Mouse (Mus musculus) cerebellum, adult 2 months (tissue): Measurements from ENCODE around the gene Itprid1.

Experiments used
- CTCF ChIP-seq: fragments of 200-500 bp; IDR thresholded peaks from 2 replicates; pipeline ENCODE4 v1.5.1; 2011; ENCODE audit warnings: low read depth, mild to moderate bottlenecking, control low read depth, low read length, moderate library complexity, borderline replicate concordance; ENCODE audit not compliant: insufficient read depth
- POLR2A ChIP-seq: fragments of 200-500 bp; IDR thresholded peaks from 2 replicates; pipeline ENCODE4 v1.6.1; 2011; ENCODE audit warnings: low read length, control low read depth, borderline replicate concordance; ENCODE audit not compliant: insufficient read depth

GRCm38 (mm10) chr6:55802686-55803085 lies 34.0 kb upstream of the Itprid1 start:
- TF ChIP-seq POLR2A (no peak), CTCF (no peak)
